Mouse (Mus musculus) testis, adult 2 months (tissue): ENCODE results near the gene Glul. TPM values are rescaled to one million over a fixed set of nuclear protein-coding genes. Genes with fewer than 3 reads are reported as not detected.

Experiments
- H3K27ac ChIP-seq: fragments of 200-500 bp; 2 replicates; pipeline ENCODE4 v1.5.1; 2012; ENCODE audit warnings: low read depth, low read length; ENCODE audit not compliant: control insufficient read depth, insufficient read depth
- H3K27me3 ChIP-seq: fragments of 200-500 bp; 2 replicates; pipeline ENCODE4 v1.6.1; 2012; ENCODE audit warnings: mild to moderate bottlenecking, low read length, moderate library complexity; ENCODE audit not compliant: control insufficient read depth, insufficient read depth
- H3K36me3 ChIP-seq: fragments of 200-500 bp; 2 replicates; pipeline ENCODE4 v1.6.1; 2012; ENCODE audit warnings: mild to moderate bottlenecking, low read length; ENCODE audit not compliant: control insufficient read depth, insufficient read depth
- H3K4me1 ChIP-seq: fragments of 200-500 bp; 2 replicates; pipeline ENCODE4 v1.6.1; 2012; ENCODE audit warnings: low read length; ENCODE audit not compliant: control insufficient read depth, insufficient read depth
- H3K4me3 ChIP-seq: fragments of 200-500 bp; 2 replicates; pipeline ENCODE4 v1.5.1; 2012; ENCODE audit warnings: low read depth, mild to moderate bottlenecking, low read length, moderate library complexity, mixed read lengths; ENCODE audit not compliant: control insufficient read depth
- CTCF ChIP-seq: fragments of 200-500 bp; IDR thresholded peaks from 2 replicates; pipeline ENCODE4 v1.5.1; 2012; ENCODE audit warnings: low read depth, mild to moderate bottlenecking, inconsistent platforms, low read length, moderate library complexity; ENCODE audit not compliant: control insufficient read depth, insufficient read depth, insufficient replicate concordance
- POLR2A ChIP-seq: fragments of 200-500 bp; IDR thresholded peaks from 2 replicates; pipeline ENCODE4 v1.6.1; 2012; ENCODE audit warnings: low read depth, mild to moderate bottlenecking, inconsistent platforms, low read length, moderate library complexity; ENCODE audit not compliant: control insufficient read depth
- polyA plus RNA-seq: library from polyadenylated mRNA; depleted of rRNA; stranded (reverse); fragments of >200 nt; gene quantifications from 2 replicates; pipeline ENCODE4 v1.2.3, GENCODE M21; 2012

Glul gene
- polyA plus RNA-seq, 1 experiment: 633 TPM

GRCm38 (mm10) chr1:153903006-153903405 is 3.3 kb downstream of the Glul start:
- Histone ChIP-seq H3K4me3 (peak overlapping the region; percentile 23), H3K4me1 (peaks cover 7% of the 10 kb centered on the region), H3K27ac (no peak overlapping the region), H3K36me3 (no peaks in the 10 kb centered on the region), H3K27me3 (no peaks in the 10 kb centered on the region)
- no peak for TF ChIP-seq POLR2A
- TF ChIP-seq CTCF: no peak

GRCm38 (mm10) chr1:153904236-153904635 is 4.5 kb downstream of the Glul start:
- no peaks in the 10 kb centered on the region for H3K36me3 ChIP-seq
- H3K4me1 ChIP-seq: no peaks in the 10 kb centered on the region; the same call in 1 of the 2 replicates
- H3K4me3 ChIP-seq: no peak overlapping the region
- H3K27me3 ChIP-seq: no peaks in the 10 kb centered on the region
- TF ChIP-seq POLR2A: no peak
- no peak for TF ChIP-seq CTCF
- no peak overlapping the region for H3K27ac ChIP-seq

DNA sequence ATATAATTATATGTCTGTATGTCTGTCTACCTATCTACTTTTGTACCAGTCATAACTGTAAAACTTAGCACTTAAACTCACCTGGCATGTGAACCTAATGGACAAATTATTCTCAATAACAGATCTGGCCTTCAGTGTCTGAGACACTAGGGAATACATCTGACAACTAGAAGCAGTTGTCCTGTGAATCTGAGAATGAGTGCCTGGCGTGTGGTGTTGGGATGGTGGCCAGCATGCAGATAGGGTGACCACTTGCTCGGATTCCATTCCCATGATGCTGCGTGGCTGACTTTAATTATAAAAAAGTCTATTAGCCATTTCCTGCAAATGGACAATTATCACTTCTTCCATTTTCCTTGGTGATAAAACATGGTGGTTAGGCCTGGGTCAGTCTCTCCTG is 6.1 kb downstream of the Glul start:
- H3K36me3 ChIP-seq: no peaks in the 10 kb centered on the region
- H3K4me3 ChIP-seq: no peak overlapping the region
- H3K27ac ChIP-seq: no peak overlapping the region

GRCm38 (mm10) chr1:153908208-153908607 is 8.5 kb downstream of the Glul start:
- TF ChIP-seq POLR2A: no peak
- Histone ChIP-seq H3K4me1 (no peaks in the 10 kb centered on the region), H3K27me3 (no peaks in the 10 kb centered on the region), H3K4me3 (no peak overlapping the region), H3K36me3 (no peaks in the 10 kb centered on the region), H3K27ac (no peak overlapping the region)

More for the DNA sequence above, 6.1 kb downstream of the Glul start:
- Histone ChIP-seq H3K4me1 (no peaks in the 10 kb centered on the region; the same call in 1 of the 2 replicates), H3K27me3 (no peaks in the 10 kb centered on the region)
- no peak for TF ChIP-seq POLR2A
- no peak for TF ChIP-seq CTCF

GRCm38 (mm10) chr1:153908741-153909140 is 9.0 kb downstream of the Glul start:
- no peak overlapping the region for H3K27ac ChIP-seq
- no peaks in the 10 kb centered on the region for H3K36me3 ChIP-seq
- H3K4me1 ChIP-seq: no peaks in the 10 kb centered on the region
- no peaks in the 10 kb centered on the region for H3K27me3 ChIP-seq
- no peak for TF ChIP-seq CTCF
- TF ChIP-seq POLR2A: no peak
- H3K4me3 ChIP-seq: no peak overlapping the region

GRCm38 (mm10) chr1:153909213-153909962 is 9.6 kb downstream of the Glul start:
- Histone ChIP-seq H3K4me1 (no peaks in the 10 kb centered on the region), H3K36me3 (no peaks in the 10 kb centered on the region), H3K27ac (no peak overlapping the region), H3K4me3 (no peak overlapping the region), H3K27me3 (no peaks in the 10 kb centered on the region)
- TF ChIP-seq POLR2A (no peak), CTCF (no peak)

DNA sequence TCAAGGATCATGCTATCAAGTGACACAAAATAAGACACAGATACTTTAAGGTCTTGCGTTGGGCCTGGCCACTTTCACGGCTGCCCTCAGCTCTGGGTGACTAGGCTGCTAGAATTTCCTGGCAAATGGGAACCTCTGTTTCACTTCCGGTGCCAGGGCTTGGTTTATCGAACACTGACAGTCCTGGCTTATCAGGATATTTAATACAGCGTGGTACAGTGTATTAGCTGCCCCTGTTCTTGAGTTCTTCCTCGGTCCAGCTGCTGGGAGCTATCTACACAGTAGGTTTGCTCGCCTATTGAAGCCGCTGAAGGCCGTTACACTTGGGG is 10.2 kb downstream of the Glul start:
- no peaks in the 10 kb centered on the region for H3K36me3 ChIP-seq
- H3K27me3 ChIP-seq: no peaks in the 10 kb centered on the region
- H3K27ac ChIP-seq: no peak overlapping the region
- TF ChIP-seq POLR2A (no peak), CTCF (no peak)
- H3K4me3 ChIP-seq: no peak overlapping the region
- H3K4me1 ChIP-seq: no peaks in the 10 kb centered on the region
